Mouse (Mus musculus) left cerebral cortex, adult 11 months (tissue): ENCODE data around the gene Ak7.

Experiments used
- DNase-seq: peaks from one replicate; pipeline ENCODE4 v3.0.0; 2022; ENCODE audit warnings: low spot score

Gene Ak7

GRCm38 (mm10) chr12:105727964-105728363 is 22.2 kb downstream of the Ak7 start:
- no peak for DNase-seq

GRCm38 (mm10) chr12:105730851-105731460 is 25.2 kb downstream of the Ak7 start:
- DNase-seq: no peak

GRCm38 (mm10) chr12:105733370-105734159 is 27.8 kb downstream of the Ak7 start:
- no peak for DNase-seq

GRCm38 (mm10) chr12:105735226-105735888 is 29.6 kb downstream of the Ak7 start:
- no peak for DNase-seq

- no peak for DNase-seq
Observed at GRCm38 (mm10) chr12:105735889-105736251, 30.1 kb downstream of the Ak7 start.

GRCm38 (mm10) chr12:105738316-105739096 is 32.7 kb downstream of the Ak7 start:
- DNase-seq: no peak

GRCm38 (mm10) chr12:105739656-105740055 is 33.9 kb downstream of the Ak7 start:
- DNase-seq: no peak

GRCm38 (mm10) chr12:105748114-105748513 is 42.3 kb downstream of the Ak7 start:
- DNase-seq: no peak

- no peak for DNase-seq
Observed at GRCm38 (mm10) chr12:105753813-105754212, 48.0 kb downstream of the Ak7 start.

- no peak for DNase-seq
Observed at GRCm38 (mm10) chr12:105757816-105758497, 52.2 kb downstream of the Ak7 start.

- no peak for DNase-seq
Observed at GRCm38 (mm10) chr12:105758911-105759310, 53.1 kb downstream of the Ak7 start.

- no peak for DNase-seq
Observed at GRCm38 (mm10) chr12:105759849-105760478, 54.2 kb downstream of the Ak7 start.

GRCm38 (mm10) chr12:105761171-105761570 is 55.4 kb downstream of the Ak7 start:
- DNase-seq: no peak

GRCm38 (mm10) chr12:105761629-105762028 is 55.9 kb downstream of the Ak7 start:
- no peak for DNase-seq

- no peak for DNase-seq
Observed at GRCm38 (mm10) chr12:105769700-105770099, 63.9 kb downstream of the Ak7 start.

- no peak for DNase-seq
Observed at GRCm38 (mm10) chr12:105774871-105775270, 69.1 kb downstream of the Ak7 start.

GRCm38 (mm10) chr12:105777651-105778050 is 71.9 kb downstream of the Ak7 start:
- DNase-seq: no peak

- DNase-seq: peak; percentile 81
Observed at GRCm38 (mm10) chr12:105784196-105784999, 78.6 kb downstream of the Ak7 start, which contains the start of gene Papola. TSS of gene Papola (plus strand) at chr12:105784694.

GRCm38 (mm10) chr12:105785000-105785774 is 79.4 kb downstream of the Ak7 start:
- peak; percentile 21 for DNase-seq

GRCm38 (mm10) chr12:105786113-105786512 is 80.3 kb downstream of the Ak7 start:
- DNase-seq: no peak
